Mouse (Mus musculus) limb, embryonic 15.5 days (tissue): ENCODE results near the gene Ksr1. TPM values are rescaled to one million over a fixed set of nuclear protein-coding genes. Genes with fewer than 3 reads are reported as not detected.

Experiments
- ATAC-seq: fragments of 200-750 bp; cut with Nextera tagmentation; 2 replicates; pipeline ENCODE4 v1.8.0; 2017; ENCODE audit warnings: low read depth, moderate TSS enrichment; ENCODE audit not compliant: insufficient number of reproducible peaks, low FRiP score, low TSS enrichment
- H3K27ac ChIP-seq: fragments of 300-500 bp; sonication (generic); 2 replicates; pipeline ENCODE4 v1.5.1; 2015; ENCODE audit warnings: moderate library complexity, mild to moderate bottlenecking, inconsistent platforms
- H3K27me3 ChIP-seq: fragments of 300-500 bp; sonication (generic); 2 replicates; pipeline ENCODE4 v1.6.1; 2015; ENCODE audit warnings: inconsistent platforms
- H3K36me3 ChIP-seq: fragments of 300-500 bp; sonication (generic); 2 replicates; pipeline ENCODE4 v1.6.1; 2015; ENCODE audit warnings: inconsistent platforms
- H3K4me1 ChIP-seq: fragments of 300-500 bp; sonication (generic); 2 replicates; pipeline ENCODE4 v1.6.1; 2015; ENCODE audit warnings: inconsistent platforms
- H3K4me2 ChIP-seq: fragments of 300-500 bp; sonication (generic); 2 replicates; pipeline ENCODE4 v1.6.1; 2015; ENCODE audit warnings: mild to moderate bottlenecking, inconsistent platforms
- H3K4me3 ChIP-seq: fragments of 300-500 bp; sonication (generic); 2 replicates; pipeline ENCODE4 v1.5.1; 2015; ENCODE audit warnings: mild to moderate bottlenecking, inconsistent platforms
- H3K9ac ChIP-seq: fragments of 300-500 bp; sonication (generic); 2 replicates; pipeline ENCODE4 v1.6.1; 2015; ENCODE audit warnings: inconsistent platforms
- H3K9me3 ChIP-seq: fragments of 300-500 bp; sonication (generic); 2 replicates; pipeline ENCODE4 v1.6.1; 2016; ENCODE audit warnings: inconsistent platforms
- WGBS: fragments of 180-500 bp; shearing (Covaris S2); methylation state at CpG from one replicate; pipeline ENCODE4 v1.1.7; 2015; 5-methylcytosine and 5-hydroxymethylcytosine counted together
- polyA plus RNA-seq: library from polyadenylated mRNA; unstranded; fragments of >200 nt; fragmentation: Nextera tagmentation; extraction: Ambion mirVana; gene quantifications from 2 replicates; pipeline ENCODE4 v1.2.1, GENCODE M21; 2015

Ksr1 gene
- polyA plus RNA-seq, 1 experiment from 2014 or later: 4.0 TPM

GRCm38 (mm10) chr11:79058610-79059009 is 87.6 kb downstream of the Ksr1 start:
- Histone ChIP-seq H3K4me2 (no peak overlapping the region), H3K4me1 (peaks cover 40% of the 10 kb centered on the region), H3K27me3 (no peaks in the 10 kb centered on the region), H3K27ac (no peak overlapping the region), H3K9ac (no peak overlapping the region), H3K4me3 (no peak overlapping the region), H3K36me3 (no peaks in the 10 kb centered on the region), H3K9me3 (no peaks in the 10 kb centered on the region)
- ATAC-seq: no peak
- 72% methylated on average over 6 of the region's 6 CpGs for WGBS

DNA sequence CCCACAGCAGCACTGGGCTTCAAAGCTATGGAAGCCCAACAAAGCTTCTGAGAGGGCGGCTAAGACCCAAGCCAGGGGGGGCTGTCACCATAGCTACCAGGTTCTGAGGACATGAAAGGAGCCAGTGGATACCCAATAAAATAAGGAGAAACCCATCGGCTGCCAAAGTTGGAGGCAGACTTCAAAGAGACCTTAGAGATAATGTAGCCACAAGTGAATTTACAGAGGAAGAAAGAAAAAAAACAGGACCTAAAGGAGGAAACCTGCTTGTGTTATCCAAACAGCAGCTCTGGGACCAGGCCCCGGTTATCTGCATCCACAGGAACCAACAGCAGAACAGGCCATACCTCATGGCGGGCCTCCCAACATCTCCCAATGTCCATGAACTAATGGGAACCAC is 88.4 kb downstream of the Ksr1 start:
- WGBS: 30% methylated on average over 4 of the region's 4 CpGs
- Histone ChIP-seq H3K4me2 (no peak overlapping the region), H3K36me3 (no peaks in the 10 kb centered on the region), H3K9ac (no peak overlapping the region), H3K4me1 (peaks cover 42% of the 10 kb centered on the region), H3K27me3 (no peaks in the 10 kb centered on the region), H3K9me3 (no peaks in the 10 kb centered on the region), H3K4me3 (no peak overlapping the region), H3K27ac (no peak overlapping the region)
- no peak for ATAC-seq

DNA sequence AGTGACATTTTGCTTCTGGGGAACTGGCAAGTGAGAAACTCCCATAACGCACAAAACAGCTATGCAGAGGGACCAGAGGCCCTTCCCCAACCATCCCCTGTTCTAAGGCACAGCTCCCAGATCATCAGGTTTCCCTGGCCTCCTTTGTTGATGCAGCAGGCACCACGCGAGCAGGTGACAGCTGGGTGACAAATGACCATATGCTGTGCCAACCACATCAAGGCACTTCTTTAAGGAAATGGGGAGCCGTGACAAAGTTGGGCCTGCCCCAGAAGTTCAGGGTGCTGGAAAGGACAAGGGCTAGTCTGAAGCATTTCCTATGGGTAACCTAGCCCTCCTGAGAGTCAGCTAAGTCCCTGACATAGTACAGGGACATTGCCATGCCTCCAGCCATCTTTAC is 89.3 kb downstream of the Ksr1 start:
- Histone ChIP-seq H3K9ac (no peak overlapping the region), H3K4me1 (peaks cover 36% of the 10 kb centered on the region), H3K36me3 (no peaks in the 10 kb centered on the region), H3K27ac (peak overlapping the region; percentile 19; the same call in 1 of the 2 replicates), H3K4me3 (no peak overlapping the region), H3K4me2 (no peak overlapping the region), H3K9me3 (no peaks in the 10 kb centered on the region), H3K27me3 (no peaks in the 10 kb centered on the region)
- 41% methylated on average over 4 of the region's 4 CpGs for WGBS
- ATAC-seq: no peak

- Histone ChIP-seq H3K27me3 (no peaks in the 10 kb centered on the region), H3K4me3 (no peak overlapping the region), H3K9me3 (no peaks in the 10 kb centered on the region), H3K4me1 (peaks cover 36% of the 10 kb centered on the region), H3K36me3 (no peaks in the 10 kb centered on the region), H3K4me2 (no peak overlapping the region), H3K27ac (peak overlapping the region; percentile 24; the same call in 1 of the 2 replicates), H3K9ac (no peak overlapping the region)
- ATAC-seq: no peak
- 61% methylated on average over 2 of the region's 2 CpGs for WGBS
Observed at GRCm38 (mm10) chr11:79056027-79056426, 90.2 kb downstream of the Ksr1 start.

GRCm38 (mm10) chr11:79055161-79055560 is 91.0 kb downstream of the Ksr1 start:
- peak overlapping the region; percentile 65 for H3K27ac ChIP-seq
- WGBS: 65% methylated on average over 8 of the region's 8 CpGs

DNA sequence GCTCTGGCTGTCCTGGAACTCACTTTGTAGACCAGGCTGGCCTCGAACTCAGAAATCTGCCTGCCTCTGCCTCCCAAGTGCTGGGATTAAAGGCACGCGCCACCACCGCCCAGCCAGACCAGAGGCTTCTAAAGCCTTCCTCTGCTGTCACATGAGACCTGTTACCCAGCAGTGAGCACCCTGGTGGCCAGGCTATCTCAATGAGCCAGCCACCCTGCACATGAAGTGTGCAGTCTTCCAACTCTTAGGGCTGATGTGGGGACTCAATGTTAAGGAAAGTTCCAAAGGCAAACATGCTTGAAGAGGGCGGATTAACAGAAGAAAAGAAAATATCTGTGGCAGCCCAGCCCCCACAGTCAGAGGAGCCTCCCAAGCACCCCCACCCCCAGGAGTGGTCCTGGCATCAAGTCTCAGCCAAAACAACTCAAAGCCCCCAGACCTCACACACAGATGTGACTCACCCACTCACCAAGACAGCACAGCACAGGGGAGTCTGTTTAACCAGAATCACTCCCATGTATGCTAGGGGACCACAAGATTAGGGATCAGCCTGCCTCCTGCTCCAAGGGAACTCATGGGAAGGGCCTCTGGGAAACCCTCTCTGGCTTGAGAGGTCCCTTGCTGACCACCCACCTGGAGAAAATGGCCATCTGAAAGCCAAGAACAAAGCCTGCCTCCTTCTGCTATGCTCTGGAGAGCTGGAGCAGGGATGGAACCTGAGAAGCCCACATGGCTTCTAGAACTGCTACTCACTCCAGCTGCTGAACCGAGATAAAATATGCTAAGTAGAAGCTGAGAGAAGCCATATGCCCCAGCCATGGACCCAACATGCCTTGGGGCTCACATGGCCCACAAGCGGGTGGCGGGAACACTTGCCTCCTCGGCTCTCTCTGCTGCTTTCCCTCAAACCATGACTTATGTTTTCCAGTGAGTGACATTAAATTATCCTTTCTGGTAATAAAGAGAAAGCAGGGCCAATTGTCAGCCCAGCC is 91.8 kb downstream of the Ksr1 start:
- Histone ChIP-seq H3K9me3 (no peaks in the 10 kb centered on the region), H3K4me2 (no peak overlapping the region), H3K4me1 (peaks cover 31% of the 10 kb centered on the region), H3K36me3 (0 out of 2 replicates have a peak, but pooled peaks cover 4% of the 10 kb centered on the region), H3K9ac (no peak overlapping the region), H3K27me3 (no peaks in the 10 kb centered on the region), H3K4me3 (no peak overlapping the region), H3K27ac (peak overlapping the region; percentile 65)
- WGBS: 64% methylated on average over 9 of the region's 9 CpGs
- ATAC-seq: peak; percentile 11

More at GRCm38 (mm10) chr11:79055161-79055560, 91.0 kb downstream of the Ksr1 start:
- Histone ChIP-seq H3K9me3 (no peaks in the 10 kb centered on the region), H3K36me3 (no peaks in the 10 kb centered on the region), H3K9ac (no peak overlapping the region), H3K4me3 (no peak overlapping the region), H3K27me3 (no peaks in the 10 kb centered on the region), H3K4me2 (no peak overlapping the region), H3K4me1 (peaks cover 36% of the 10 kb centered on the region)
- ATAC-seq: peak; percentile 64

- no peak overlapping the region for H3K4me2 ChIP-seq
- no peak overlapping the region for H3K4me3 ChIP-seq
- no peak overlapping the region for H3K27ac ChIP-seq
- H3K4me1 ChIP-seq: peaks cover 29% of the 10 kb centered on the region
- H3K36me3 ChIP-seq: 0 out of 2 replicates have a peak, but pooled peaks cover 4% of the 10 kb centered on the region
- no peak for ATAC-seq
- H3K9ac ChIP-seq: no peak overlapping the region
- no peaks in the 10 kb centered on the region for H3K9me3 ChIP-seq
- H3K27me3 ChIP-seq: no peaks in the 10 kb centered on the region
Observed at GRCm38 (mm10) chr11:79053437-79053836, 92.8 kb downstream of the Ksr1 start.

- H3K9me3 ChIP-seq: no peaks in the 10 kb centered on the region
- no peak overlapping the region for H3K4me2 ChIP-seq
- H3K4me3 ChIP-seq: no peak overlapping the region
- H3K9ac ChIP-seq: no peak overlapping the region
- H3K36me3 ChIP-seq: 0 out of 2 replicates have a peak, but pooled peaks cover 4% of the 10 kb centered on the region
- H3K4me1 ChIP-seq: peaks cover 25% of the 10 kb centered on the region
- ATAC-seq: no peak
- WGBS: 63% methylated on average over 6 of the region's 6 CpGs
- no peak overlapping the region for H3K27ac ChIP-seq
- H3K27me3 ChIP-seq: no peaks in the 10 kb centered on the region
Observed at GRCm38 (mm10) chr11:79052769-79053168, 93.4 kb downstream of the Ksr1 start.

- H3K4me1 ChIP-seq: peaks cover 28% of the 10 kb centered on the region
- H3K4me2 ChIP-seq: no peak overlapping the region
- no peak overlapping the region for H3K4me3 ChIP-seq
- WGBS: 89% methylated on average over 9 of the region's 9 CpGs
- no peak for ATAC-seq
- 0 out of 2 replicates have a peak, but pooled peaks cover 4% of the 10 kb centered on the region for H3K36me3 ChIP-seq
- H3K9me3 ChIP-seq: no peaks in the 10 kb centered on the region
- H3K27me3 ChIP-seq: no peaks in the 10 kb centered on the region
- H3K27ac ChIP-seq: no peak overlapping the region
- no peak overlapping the region for H3K9ac ChIP-seq
Observed at GRCm38 (mm10) chr11:79051522-79051921, 94.7 kb downstream of the Ksr1 start.

DNA sequence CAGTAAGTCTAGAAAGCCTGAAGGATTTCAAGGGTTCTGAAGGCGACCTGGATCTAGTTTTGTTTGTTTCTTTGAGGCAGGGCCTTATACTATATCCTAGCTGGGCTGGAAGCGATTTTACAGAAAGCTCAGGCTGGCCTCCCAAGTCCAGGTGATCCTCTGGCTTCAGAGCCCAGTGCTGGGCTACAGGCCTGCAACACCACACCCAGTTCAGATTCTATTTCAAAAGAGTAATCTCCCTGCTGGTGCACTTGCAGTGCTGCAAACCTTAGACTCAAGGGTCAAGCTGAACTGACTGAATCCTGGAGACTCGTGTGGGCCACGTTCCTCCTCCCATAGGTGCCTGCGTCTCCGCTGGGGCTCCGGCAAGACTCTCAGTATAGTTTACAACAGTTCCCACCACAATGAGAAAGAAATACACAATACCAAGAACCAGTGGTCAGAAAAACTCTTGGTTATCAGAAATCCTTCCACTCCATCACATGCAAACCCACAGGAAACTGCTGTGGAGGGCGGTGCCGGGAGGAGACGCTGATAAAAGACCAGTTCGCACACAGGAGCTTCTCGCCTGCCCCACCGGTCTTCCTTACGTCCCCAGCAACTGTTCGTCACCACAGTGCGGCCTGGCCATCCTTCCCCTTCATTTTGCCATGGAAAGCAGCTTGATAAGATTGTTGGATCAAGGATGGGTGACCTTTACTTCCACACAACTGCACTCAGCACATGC is 95.3 kb downstream of the Ksr1 start:
- Histone ChIP-seq H3K36me3 (0 out of 2 replicates have a peak, but pooled peaks cover 4% of the 10 kb centered on the region), H3K4me3 (no peak overlapping the region), H3K9ac (no peak overlapping the region), H3K9me3 (no peaks in the 10 kb centered on the region), H3K27me3 (no peaks in the 10 kb centered on the region), H3K4me1 (peaks cover 28% of the 10 kb centered on the region), H3K27ac (no peak overlapping the region), H3K4me2 (no peak overlapping the region)
- 88% methylated on average over 16 of the region's 16 CpGs for WGBS
- no peak for ATAC-seq

DNA sequence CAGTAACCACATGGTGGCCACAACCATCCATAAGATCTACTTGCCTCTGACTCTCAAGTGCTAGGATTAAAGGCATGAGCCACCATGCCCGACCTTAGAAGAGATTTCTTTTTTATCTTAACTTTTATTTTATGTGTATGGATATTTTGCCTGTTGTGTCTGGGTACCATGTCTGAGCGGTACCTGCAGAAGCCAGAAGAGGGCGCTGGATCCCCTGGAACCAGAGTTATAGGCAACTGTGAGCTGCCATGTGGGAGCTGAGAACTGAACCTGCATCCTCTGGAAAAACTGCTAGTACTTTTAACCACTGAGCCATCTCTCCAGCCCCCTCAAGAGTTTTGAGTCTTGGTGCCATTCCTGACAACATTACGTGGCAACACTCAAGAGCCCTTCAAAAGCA is 97.3 kb downstream of the Ksr1 start:
- H3K4me2 ChIP-seq: no peak overlapping the region
- peaks cover 22% of the 10 kb centered on the region; the same call in 1 of the 2 replicates for H3K36me3 ChIP-seq
- H3K9ac ChIP-seq: no peak overlapping the region
- H3K9me3 ChIP-seq: no peaks in the 10 kb centered on the region
- WGBS: 82% methylated on average over 4 of the region's 4 CpGs
- no peak for ATAC-seq
- peaks cover 14% of the 10 kb centered on the region for H3K4me1 ChIP-seq
- H3K27me3 ChIP-seq: no peaks in the 10 kb centered on the region
- no peak overlapping the region for H3K27ac ChIP-seq
- no peak overlapping the region for H3K4me3 ChIP-seq
